Mouse (Mus musculus) ES-E14 (cell line): ENCODE results near the gene Ube2i. TPM values are rescaled to one million over a fixed set of nuclear protein-coding genes. Genes with fewer than 3 reads are reported as not detected.

Source experiments
- DNase-seq: peaks from one replicate; pipeline ENCODE4 v3.0.0-alpha.2; 2013; ENCODE audit warnings: low read depth, low spot score
- H3K27ac ChIP-seq: 2 replicates; pipeline ENCODE4 v1.5.1; 2012; ENCODE audit warnings: low read depth, mild to moderate bottlenecking, low read length, moderate library complexity, mixed read lengths; ENCODE audit not compliant: poor library complexity, insufficient read depth, severe bottlenecking
- H3K36me3 ChIP-seq: 2 replicates; pipeline ENCODE4 v1.6.1; 2012; ENCODE audit warnings: mild to moderate bottlenecking, low read length, moderate library complexity, mixed read lengths; ENCODE audit not compliant: control insufficient read depth, poor library complexity, insufficient read depth, severe bottlenecking
- H3K4me1 ChIP-seq, 2 experiments: fragments of 150-350 bp in 1 of 2; sonication (generic) in 1 of 2; 2 replicates each; pipeline ENCODE4 v1.6.1; 2012; ENCODE audit warnings: low read length in 2 of 2, mild to moderate bottlenecking in 1 of 2, mixed read lengths in 1 of 2; ENCODE audit not compliant: control insufficient read depth in 2 of 2, insufficient read depth in 2 of 2, poor library complexity in 1 of 2
- H3K4me3 ChIP-seq, 2 experiments: fragments of 150-350 bp in 1 of 2; sonication (generic) in 1 of 2; 2 replicates each; pipeline ENCODE4 v1.5.1; 2012; ENCODE audit warnings: low read length in 2 of 2, low read depth in 1 of 2, mild to moderate bottlenecking in 1 of 2, mixed read lengths in 1 of 2; ENCODE audit not compliant: insufficient read depth in 1 of 2, poor library complexity in 1 of 2, severe bottlenecking in 1 of 2
- H3K9ac ChIP-seq: 2 replicates; pipeline ENCODE4 v1.6.1; 2012; ENCODE audit warnings: low read depth, mild to moderate bottlenecking, low read length, mixed read lengths; ENCODE audit not compliant: poor library complexity, insufficient read depth, severe bottlenecking
- H3K9me3 ChIP-seq: fragments of 150-350 bp; sonication (generic); 2 replicates; pipeline ENCODE4 v1.6.1; 2012; ENCODE audit warnings: low read depth, mild to moderate bottlenecking, low read length; ENCODE audit not compliant: control insufficient read depth, insufficient read depth
- CHD2 ChIP-seq: IDR thresholded peaks from 2 replicates; pipeline ENCODE4 v1.6.1; 2014; ENCODE audit warnings: mild to moderate bottlenecking, low read depth, low read length, inconsistent platforms
- HCFC1 ChIP-seq: IDR thresholded peaks from 2 replicates; pipeline ENCODE4 v1.6.1; 2012; ENCODE audit warnings: low read length, inconsistent platforms, borderline replicate concordance; ENCODE audit not compliant: insufficient read depth
- MAFK ChIP-seq: IDR thresholded peaks from 2 replicates; pipeline ENCODE4 v1.6.1; 2014; ENCODE audit warnings: mild to moderate bottlenecking, low read depth, low read length, inconsistent platforms; ENCODE audit not compliant: insufficient read depth
- ZC3H11A ChIP-seq: IDR thresholded peaks from 2 replicates; pipeline ENCODE4 v1.6.1; 2012; ENCODE audit warnings: low read depth, mild to moderate bottlenecking, inconsistent platforms, low read length, borderline replicate concordance
- ZNF384 ChIP-seq: IDR thresholded peaks from 2 replicates; pipeline ENCODE4 v1.6.1; 2012; ENCODE audit warnings: low read depth, low read length, inconsistent platforms
- in situ Hi-C, 2 experiments: fragments of 600-800 bp; cut with MboI; formaldehyde crosslinking; loops; one replicate each; pipeline ENCODE4 v1.15.1; 2025; ENCODE audit warnings: low sequenced_read_pairs in 2 of 2, inconsistent platforms in 1 of 2; ENCODE audit not compliant: unreplicated experiment in 2 of 2
- total RNA-seq: library from RNA; depleted of rRNA; stranded (reverse); fragments of 300-350 nt; gene quantifications from 2 replicates; pipeline ENCODE4 v1.2.3, GENCODE M21; 2012

Gene Ube2i
- total RNA-seq, 1 experiment, result 443 TPM

- in situ Hi-C loops, result no loop called here
- H3K4me3 ChIP-seq, result peak overlapping the region; percentile 87 to 94
- no peak for TF ChIP-seq CHD2
- peak; percentile 77 for TF ChIP-seq HCFC1
- TF ChIP-seq MAFK, result 0 out of 2 replicates have a peak, but pooled peaks have one; percentile 21
- no peak for TF ChIP-seq ZC3H11A
- TF ChIP-seq ZNF384, result 0 out of 2 replicates have a peak, but pooled peaks have one; percentile 8
- peak overlapping the region; percentile 97 for H3K27ac ChIP-seq
- DNase-seq, result peak; percentile 55
- no peaks in the 10 kb centered on the region for H3K9me3 ChIP-seq
- peaks cover 0 to 14% of the 10 kb centered on the region in 2 experiments; a peak in 1 of 4 replicates for H3K4me1 ChIP-seq
- peak overlapping the region; percentile 96 for H3K9ac ChIP-seq
- peaks cover 21% of the 10 kb centered on the region for H3K36me3 ChIP-seq
Observed at GRCm38 (mm10) chr17:25272951-25273705, 1.3 kb downstream of the Ube2i start.

DNA sequence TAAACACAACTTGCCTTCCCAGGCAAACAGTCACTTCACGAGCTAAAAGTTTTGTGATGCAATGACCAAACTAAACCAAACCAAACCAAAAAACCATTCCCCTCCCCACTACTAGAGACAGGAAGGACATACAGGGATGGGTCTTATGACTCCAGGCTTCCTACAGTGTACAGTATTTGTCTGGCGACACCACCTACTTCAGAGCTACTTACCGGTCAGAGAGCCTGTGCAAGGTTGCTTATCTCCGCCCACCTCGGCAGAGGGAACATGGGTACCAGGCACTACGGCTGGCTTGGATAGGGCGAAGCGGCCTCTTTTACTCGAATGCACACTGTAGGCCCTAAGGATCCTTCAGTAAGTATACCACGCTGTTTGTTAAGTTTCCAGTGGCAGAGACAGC lies 2.1 kb downstream of the Ube2i start:
- DNase-seq, result no peak
- in situ Hi-C loops, result no loop called here

GRCm38 (mm10) chr17:25270795-25271335 lies 3.6 kb downstream of the Ube2i start:
- TF ChIP-seq ZC3H11A, result no peak
- TF ChIP-seq HCFC1, result no peak
- TF ChIP-seq CHD2, result no peak
- no peak for TF ChIP-seq ZNF384
- TF ChIP-seq MAFK, result no peak
- peak overlapping the region in 1 of 2 experiments; percentile 94; a peak in 1 of 4 replicates for H3K4me3 ChIP-seq
- no peak overlapping the region for H3K27ac ChIP-seq
- peaks cover 0 to 14% of the 10 kb centered on the region in 2 experiments; a peak in 1 of 4 replicates for H3K4me1 ChIP-seq
- in situ Hi-C loops, result no loop called here
- DNase-seq, result no peak
- H3K36me3 ChIP-seq, result peaks cover 41% of the 10 kb centered on the region
- H3K9me3 ChIP-seq, result no peaks in the 10 kb centered on the region
- peak overlapping the region; percentile 6; the same call in 1 of the 2 replicates for H3K9ac ChIP-seq

More for the DNA sequence above, 2.1 kb downstream of the Ube2i start:
- no peak for TF ChIP-seq ZNF384
- no peak for TF ChIP-seq CHD2
- Histone ChIP-seq H3K4me1 (peaks cover 0 to 14% of the 10 kb centered on the region in 2 experiments; a peak in 1 of 4 replicates), H3K9me3 (no peaks in the 10 kb centered on the region), H3K4me3 (peak overlapping the region; percentile 87 to 94), H3K27ac (peak overlapping the region; percentile 97; the same call in 1 of the 2 replicates), H3K36me3 (peaks cover 28% of the 10 kb centered on the region), H3K9ac (peak overlapping the region; percentile 96)

- DNase-seq, result no peak
- H3K9ac ChIP-seq, result no peak overlapping the region
- H3K36me3 ChIP-seq, result peaks cover 72% of the 10 kb centered on the region
- H3K9me3 ChIP-seq, result no peaks in the 10 kb centered on the region
- no peak overlapping the region for H3K4me3 ChIP-seq
- TF ChIP-seq ZNF384 (no peak), MAFK (no peak), HCFC1 (no peak), CHD2 (no peak), ZC3H11A (no peak)
- peaks cover 0 to 3% of the 10 kb centered on the region in 2 experiments; a peak in 1 of 4 replicates for H3K4me1 ChIP-seq
- H3K27ac ChIP-seq, result no peak overlapping the region
- in situ Hi-C loops, result no loop called here
Observed at GRCm38 (mm10) chr17:25264453-25264852, 10.0 kb downstream of the Ube2i start.
